Comparison of ENCODE assay signal across 9 mouse cellular contexts in genomic region chr16:76600131-76600530, GRCm38 (mm10).
DNase-seq lines count a peak whose midpoint lies in the region; ATAC-seq lines count a peak whose summit lies in the region.
"Had no signal": no experiment of that assay in that cellular context is flagged by ENCODE, and none has a peak within 500 bp of the region (broad histone marks: within the 10 kb centered on the region; RNA-seq: fewer than 3 reads in every experiment).

No protein-coding gene starts in this region.

- peak; percentile 95 for DNase-seq in heart, adult 11 months
- peak; percentile 24 for DNase-seq in ovary, adult 18-20 months (ENCODE audit: low spot score)
- no peak for DNase-seq in ovary, postnatal 10 days (ENCODE audit: low spot score)
- DNase-seq in gastrocnemius, postnatal 10 days, result peak; percentile 16
- peak; percentile 30 for DNase-seq in lung, postnatal 36 days
- DNase-seq in thymus, adult 18-20 months, result no peak
- DNase-seq: cerebellum, adult 9-10 months had no signal

- no peak for ATAC-seq in heart, embryonic 11.5 days (replicated peaks; ENCODE audit: insufficient number of reproducible peaks, low FRiP score, low TSS enrichment)
- ATAC-seq in intestine, embryonic 16.5 days, result no peak

- H3K36me3 ChIP-seq in heart, embryonic 11.5 days (ENCODE audit: control insufficient read depth, insufficient read depth, low read length), result no peaks in the 10 kb centered on the region
- no peaks in the 10 kb centered on the region for H3K36me3 ChIP-seq in intestine, embryonic 16.5 days (ENCODE audit: control insufficient read depth, insufficient read depth, low read length)

- H3K27ac ChIP-seq in heart, embryonic 11.5 days (ENCODE audit: low read depth, low read length), result no peak overlapping the region
- H3K27ac ChIP-seq in intestine, embryonic 16.5 days (ENCODE audit: low read length), result no peak overlapping the region

- H3K4me1 ChIP-seq in heart, embryonic 11.5 days (ENCODE audit: control insufficient read depth, insufficient read depth, low read length), result no peaks in the 10 kb centered on the region; the same call in 1 of the 2 replicates
- H3K4me1 ChIP-seq in intestine, embryonic 16.5 days (ENCODE audit: control insufficient read depth, insufficient read depth, low read length), result no peaks in the 10 kb centered on the region

- H3K4me3 ChIP-seq in heart, embryonic 11.5 days (ENCODE audit: low read depth, low read length), result no peak overlapping the region
- H3K4me3 ChIP-seq in intestine, embryonic 16.5 days (ENCODE audit: low read length), result no peak overlapping the region

- 78% methylated on average over 10 of the region's 10 CpGs for WGBS in heart, embryonic 11.5 days (ENCODE audit: insufficient replicate concordance)
- WGBS in intestine, embryonic 16.5 days, result 73% methylated on average over 10 of the region's 10 CpGs

- H3K9me3 ChIP-seq in heart, embryonic 11.5 days (replicated peaks; ENCODE audit: control insufficient read depth, low read length), result no peaks in the 10 kb centered on the region
- no peaks in the 10 kb centered on the region for H3K9me3 ChIP-seq in intestine, embryonic 16.5 days (ENCODE audit: control insufficient read depth, low read length)

- no peak overlapping the region for H3K9ac ChIP-seq in heart, embryonic 11.5 days (ENCODE audit: low read depth, low read length)
- no peak overlapping the region for H3K9ac ChIP-seq in intestine, embryonic 16.5 days (ENCODE audit: low read depth, low read length)

- H3K4me2 ChIP-seq in heart, embryonic 11.5 days, result no peak overlapping the region
- no peak overlapping the region; the same call in 1 of the 2 replicates for H3K4me2 ChIP-seq in intestine, embryonic 16.5 days (ENCODE audit: low read depth, low read length)

- no peaks in the 10 kb centered on the region for H3K27me3 ChIP-seq in heart, embryonic 11.5 days (ENCODE audit: control insufficient read depth, insufficient read depth, low read length)
- H3K27me3 ChIP-seq in intestine, embryonic 16.5 days (replicated peaks; ENCODE audit: control insufficient read depth, insufficient read depth, low read length), result no peaks in the 10 kb centered on the region

Comparison
In these comparisons a context has a peak if more than half of its experiments do, and no peak if none do; other contexts are left out.
1. DNase-seq: peak in heart, adult 11 months (single experiment), ovary, adult 18-20 months (single experiment), gastrocnemius, postnatal 10 days (single experiment) and lung, postnatal 36 days (single experiment); none in ovary, postnatal 10 days (single experiment) and thymus, adult 18-20 months (0 of 2).